Mouse (Mus musculus): ENCODE data around the gene Zfp362.

Zfp362 gene

DNA sequence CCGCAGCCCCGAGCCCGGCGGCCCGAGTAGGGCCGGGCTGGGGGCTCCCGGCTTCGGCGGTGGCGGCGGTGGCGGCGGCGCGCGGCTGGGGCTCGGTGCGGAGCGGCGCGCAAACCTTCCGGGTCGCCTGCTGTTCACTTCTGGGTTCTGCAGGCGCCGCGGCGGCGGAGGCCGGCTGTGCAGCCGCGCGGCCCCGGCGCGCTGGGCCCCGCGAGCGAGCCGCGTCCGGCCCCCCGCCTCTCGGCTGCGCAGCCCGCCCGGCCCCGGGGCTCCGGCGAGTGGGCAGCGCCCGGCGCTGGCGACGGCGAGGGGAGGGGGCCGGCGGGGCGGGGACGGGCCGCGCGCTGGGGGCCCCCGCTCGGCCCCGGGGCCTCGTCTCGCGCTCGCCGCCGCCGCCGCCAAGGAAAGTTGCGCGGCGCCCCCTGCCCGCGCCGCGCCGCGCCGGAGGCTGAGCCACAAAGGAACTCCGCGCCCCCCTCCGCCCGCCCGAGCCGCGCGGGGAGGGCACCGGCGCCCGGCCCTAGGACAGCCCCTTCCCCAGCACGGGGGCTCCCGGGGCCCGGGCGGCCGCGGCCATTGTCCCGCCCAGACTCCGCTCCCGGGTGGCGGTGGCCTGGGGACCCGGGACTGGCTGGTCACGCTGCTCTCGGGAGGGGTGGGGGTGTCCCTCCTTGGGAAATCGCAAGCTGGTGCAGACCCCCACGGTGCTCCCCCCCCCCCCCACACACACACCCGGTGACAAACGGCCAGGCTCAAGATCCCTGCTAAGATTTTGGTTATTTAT is at the start of gene Zfp362:
TSS of gene Zfp362 (minus strand) at position 3 of the 784 bp plus-strand sequence.
- peak; percentile 57 for DNase-seq (ENCODE audit: low read depth, low spot score)

GRCm38 (mm10) chr4:128855613-128856040 is 49.8 kb upstream of the Zfp362 start:
- no peak for DNase-seq (ENCODE audit: low read depth, low spot score)

DNA sequence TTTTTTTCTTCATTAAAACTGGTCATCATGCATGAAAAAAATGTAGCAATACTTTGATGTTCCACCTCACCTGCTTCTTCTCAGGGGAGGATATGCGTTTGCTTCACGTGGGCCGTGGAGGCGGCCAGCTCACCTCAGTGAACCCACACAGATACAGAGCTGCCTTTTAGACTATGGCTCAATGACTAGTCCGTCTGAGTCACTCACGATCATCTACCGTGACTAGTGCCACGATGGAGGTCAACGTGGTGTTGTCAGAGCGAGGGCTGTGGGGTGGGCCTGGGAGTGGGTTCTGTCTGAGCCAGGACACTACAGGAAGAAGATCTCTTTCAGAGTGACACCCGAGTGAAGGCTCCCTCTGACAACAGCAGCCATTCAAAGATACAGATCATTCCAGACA is 47.3 kb upstream of the Zfp362 start:
- DNase-seq (ENCODE audit: low read depth, low spot score), result no peak

- DNase-seq (ENCODE audit: low read depth, low spot score), result no peak
Measured at GRCm38 (mm10) chr4:128852266-128852887, 46.5 kb upstream of the Zfp362 start.

DNA sequence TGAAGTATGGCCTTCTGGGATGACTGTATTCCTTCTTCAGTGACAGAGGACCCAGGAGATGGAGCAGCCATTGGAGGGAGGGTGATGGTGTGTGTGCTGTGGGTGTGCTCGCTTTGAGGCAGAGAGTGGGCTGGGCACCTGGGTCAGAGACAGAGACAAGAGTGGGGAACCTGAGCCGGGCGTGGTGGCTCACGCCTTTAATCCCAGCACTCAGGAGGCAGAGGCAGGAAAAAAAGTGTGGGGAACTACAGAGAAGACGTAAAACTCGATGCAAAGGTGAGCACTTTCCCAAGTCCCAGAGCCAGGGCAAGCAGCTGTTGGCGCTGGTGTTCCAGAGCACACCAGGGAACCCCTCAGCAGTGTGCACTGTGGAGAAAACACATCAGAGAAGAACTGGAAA is 43.8 kb upstream of the Zfp362 start:
- DNase-seq (ENCODE audit: low read depth, low spot score), result no peak

DNA sequence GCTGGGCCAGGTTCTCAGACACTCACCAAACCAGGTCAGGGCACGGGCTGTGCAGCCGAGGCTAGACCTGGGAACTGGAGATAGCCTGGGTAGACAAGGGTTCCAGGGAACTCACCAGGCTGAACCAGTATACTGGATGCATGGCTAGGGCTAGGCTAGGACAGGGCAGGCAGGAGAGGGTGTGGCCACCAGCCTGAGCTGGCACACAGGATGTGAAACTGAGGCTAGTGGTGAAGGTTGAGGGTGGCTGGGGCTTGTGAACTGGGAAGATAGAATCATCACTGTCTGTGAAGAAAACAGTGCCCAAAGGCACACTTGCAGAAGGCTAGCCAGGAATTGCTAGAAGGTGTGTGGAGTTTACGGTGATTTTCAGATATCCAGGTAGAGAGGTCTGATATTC is 43.1 kb upstream of the Zfp362 start:
- DNase-seq (ENCODE audit: low read depth, low spot score), result no peak

- DNase-seq (ENCODE audit: low read depth, low spot score), result no peak
Measured at GRCm38 (mm10) chr4:128845367-128845973, 39.6 kb upstream of the Zfp362 start.

- no peak for DNase-seq (ENCODE audit: low read depth, low spot score)
Measured at GRCm38 (mm10) chr4:128844566-128844965, 38.7 kb upstream of the Zfp362 start.

DNA sequence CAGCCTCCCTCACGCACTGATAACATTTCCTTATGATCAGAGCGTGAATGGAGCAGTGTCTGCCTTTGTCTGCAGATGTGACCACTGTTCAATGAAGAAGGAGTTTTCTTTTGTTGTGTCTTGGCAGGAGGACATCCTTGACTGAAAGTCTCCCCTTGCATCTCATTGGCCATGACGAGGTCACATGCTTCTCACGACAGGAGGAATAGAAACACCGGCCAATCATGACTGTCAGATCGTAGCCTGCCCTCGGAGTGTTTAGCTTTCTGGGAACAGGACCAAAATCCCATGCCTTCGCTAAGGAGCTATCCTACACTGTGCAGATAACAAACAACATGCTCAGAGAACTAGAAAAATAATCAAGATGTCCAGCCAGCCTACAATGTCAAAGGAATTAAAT is 35.4 kb upstream of the Zfp362 start:
- peak; percentile 57 for DNase-seq (ENCODE audit: low read depth, low spot score)

GRCm38 (mm10) chr4:128839811-128840738 is 34.2 kb upstream of the Zfp362 start:
- DNase-seq (ENCODE audit: low read depth, low spot score), result peak; percentile 55

DNA sequence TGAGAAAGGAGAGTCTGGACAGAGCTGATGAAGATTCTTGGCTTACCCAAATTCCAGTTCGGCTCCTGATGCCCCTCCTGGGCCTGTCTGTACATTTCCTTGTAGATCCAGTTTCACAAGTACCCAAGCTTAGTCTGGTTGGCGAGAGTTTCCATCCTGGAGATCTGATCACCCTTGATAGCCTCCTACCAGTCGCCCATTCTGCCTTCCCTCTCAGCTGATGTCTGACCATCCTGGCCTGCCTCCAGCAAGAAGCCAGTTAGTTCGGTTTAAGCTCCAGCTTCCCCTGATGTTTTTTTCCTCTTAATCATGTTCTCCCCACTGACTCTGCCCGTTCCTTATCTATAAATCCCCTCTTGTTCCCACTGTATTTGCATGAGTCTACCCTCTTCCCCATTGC is 32.4 kb upstream of the Zfp362 start:
- DNase-seq (ENCODE audit: low read depth, low spot score), result no peak

GRCm38 (mm10) chr4:128824131-128824530 is 18.3 kb upstream of the Zfp362 start:
- no peak for DNase-seq (ENCODE audit: low read depth, low spot score)

GRCm38 (mm10) chr4:128820568-128820967 is 14.7 kb upstream of the Zfp362 start:
- no peak for DNase-seq (ENCODE audit: low read depth, low spot score)

- DNase-seq (ENCODE audit: low read depth, low spot score), result no peak
Measured at GRCm38 (mm10) chr4:128817011-128817410, 11.2 kb upstream of the Zfp362 start.

GRCm38 (mm10) chr4:128811382-128812056 is 5.7 kb upstream of the Zfp362 start:
- DNase-seq (ENCODE audit: low read depth, low spot score), result peak; percentile 90

DNA sequence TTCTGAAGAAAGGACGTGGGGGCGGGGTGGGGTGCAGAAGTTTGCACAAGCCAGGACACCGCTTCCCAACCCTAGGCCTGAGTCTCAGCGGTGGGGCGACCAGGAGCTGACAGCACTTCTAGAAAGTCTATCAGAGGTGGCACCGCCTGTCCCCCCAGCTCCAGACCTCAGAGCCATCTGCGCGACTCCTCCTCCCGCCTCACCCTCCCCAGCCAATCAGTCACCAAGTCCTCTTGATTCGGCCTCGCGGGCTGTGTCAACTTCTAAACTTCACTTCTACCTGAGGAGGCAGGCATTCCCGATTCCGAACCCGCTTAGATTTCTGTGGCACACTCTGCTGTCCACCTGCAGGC is 958 bp upstream of the Zfp362 start:
- peak; percentile 83 for DNase-seq (ENCODE audit: low read depth, low spot score)

DNA sequence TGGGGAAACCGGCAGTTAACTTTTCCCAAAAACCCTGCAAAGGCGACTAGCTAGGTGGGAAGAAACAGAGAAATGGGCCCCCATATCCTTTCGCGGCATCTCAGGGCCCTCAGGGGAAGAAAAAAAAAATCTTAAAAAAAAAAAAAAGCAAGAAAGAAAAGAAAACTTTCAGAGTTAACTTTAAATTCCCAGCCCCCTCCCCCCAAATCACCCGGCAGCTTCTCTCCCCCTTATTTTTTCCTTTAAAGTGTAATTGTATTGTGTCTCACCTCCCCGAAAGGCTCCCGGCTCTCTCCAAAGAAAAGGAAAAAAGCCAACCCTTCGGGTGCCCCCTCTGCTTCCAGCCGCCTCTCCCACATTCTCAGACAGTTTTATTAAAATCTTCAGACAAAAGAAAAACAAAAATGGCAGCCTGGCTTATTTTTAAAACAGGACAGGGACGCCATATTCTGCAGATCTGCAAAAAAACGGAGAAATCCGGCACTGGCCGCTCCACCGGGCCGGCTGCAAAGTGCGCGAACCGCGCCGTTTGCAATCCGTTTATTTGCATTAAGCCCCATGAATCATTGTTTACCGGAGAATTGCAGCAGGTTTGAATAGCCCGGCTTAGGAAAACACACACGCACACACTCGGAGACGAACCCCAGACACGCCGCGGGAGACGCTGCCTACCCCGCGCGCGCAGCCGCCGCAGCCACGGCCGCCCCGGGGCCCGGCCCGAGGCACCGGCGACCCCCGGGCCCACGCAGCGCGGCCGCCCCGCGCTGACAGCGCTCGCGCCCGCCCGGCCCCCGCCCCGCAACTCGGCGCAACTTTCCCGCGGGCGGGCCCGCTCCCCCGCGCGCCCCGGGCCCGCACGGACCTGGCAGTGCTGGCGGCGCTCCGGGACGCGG is 449 bp downstream of the Zfp362 start:
- DNase-seq (ENCODE audit: low read depth, low spot score), result peak; percentile 50

DNA sequence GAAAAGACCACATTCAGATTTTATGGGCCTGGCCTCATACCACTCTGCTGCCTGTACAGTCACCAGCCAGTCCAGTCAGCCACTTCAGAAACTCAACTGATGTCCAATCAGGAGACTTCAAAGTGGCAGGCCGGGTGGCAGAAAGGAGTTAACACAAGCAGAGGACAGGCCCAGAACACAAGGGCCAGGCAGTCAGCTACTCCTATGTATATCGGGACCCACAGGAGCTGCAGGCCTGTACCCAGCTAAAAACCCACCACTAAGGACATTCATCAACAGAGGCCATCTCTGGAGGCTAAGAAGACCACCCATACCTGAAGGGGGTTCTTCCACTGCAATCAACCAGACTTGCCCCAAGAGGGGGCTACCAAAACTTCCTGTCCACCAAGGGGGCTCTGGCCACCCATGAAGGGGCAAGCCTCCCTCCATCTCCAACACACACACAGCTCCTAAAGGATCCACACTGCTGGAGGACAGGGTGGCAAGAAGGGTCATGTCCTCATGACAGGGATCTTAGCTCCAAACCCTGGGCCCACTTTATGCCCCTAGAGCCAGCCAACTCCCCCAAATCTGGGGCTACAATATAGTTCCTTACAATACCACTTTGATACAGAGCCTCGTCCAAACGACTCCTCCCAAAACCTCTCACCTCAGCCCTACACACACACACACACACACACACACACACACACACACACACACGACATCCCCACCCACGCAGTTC is 1.3 kb downstream of the Zfp362 start:
- DNase-seq (ENCODE audit: low read depth, low spot score), result no peak

GRCm38 (mm10) chr4:128803569-128803968 is 2.3 kb downstream of the Zfp362 start:
- DNase-seq (ENCODE audit: low read depth, low spot score), result no peak
